16 mouse cellular contexts compared by ENCODE assay signal in genomic region chr6:144659115-144660108, GRCm38 (mm10).
DNase-seq lines count a peak whose midpoint lies in the region; ATAC-seq lines count a peak whose summit lies in the region.
"Had no signal": no experiment of that assay in that cellular context is flagged by ENCODE, and none has a peak within 500 bp of the region (broad histone marks: within the 10 kb centered on the region; RNA-seq: fewer than 3 reads in every experiment).

No protein-coding gene starts in this region.

- WGBS in embryonic facial prominence, embryonic 11.5 days: 86% methylated on average over 10 of the region's 10 CpGs
- 89% methylated on average over 10 of the region's 10 CpGs for WGBS in embryonic facial prominence, embryonic 10.5 days
- 76% methylated on average over 10 of the region's 10 CpGs for WGBS in limb, embryonic 13.5 days
- WGBS in limb, embryonic 10.5 days: 92% methylated on average over 10 of the region's 10 CpGs
- WGBS in embryonic facial prominence, embryonic 12.5 days: 81% methylated on average over 10 of the region's 10 CpGs
- WGBS in liver, embryonic 11.5 days: 82% methylated on average over 10 of the region's 10 CpGs

- no peak overlapping the region for H3K27ac ChIP-seq in embryonic facial prominence, embryonic 11.5 days (replicated peaks; ENCODE audit: low read depth, low read length)
- no peak overlapping the region for H3K27ac ChIP-seq in embryonic facial prominence, embryonic 10.5 days (replicated peaks)
- no peak overlapping the region for H3K27ac ChIP-seq in limb, embryonic 13.5 days
- no peak overlapping the region for H3K27ac ChIP-seq in limb, embryonic 10.5 days
- no peak overlapping the region for H3K27ac ChIP-seq in embryonic facial prominence, embryonic 12.5 days
- no peak overlapping the region for H3K27ac ChIP-seq in liver, embryonic 11.5 days (ENCODE audit: low read depth, low read length)
- H3K27ac ChIP-seq: liver, embryonic 15.5 days; neural tube, embryonic 13.5 days had no signal

- H3K9me3 ChIP-seq in embryonic facial prominence, embryonic 11.5 days (replicated peaks; ENCODE audit: control insufficient read depth, low read length): no peaks in the 10 kb centered on the region
- H3K9me3 ChIP-seq in embryonic facial prominence, embryonic 10.5 days: no peaks in the 10 kb centered on the region
- no peaks in the 10 kb centered on the region for H3K9me3 ChIP-seq in limb, embryonic 13.5 days
- H3K9me3 ChIP-seq in limb, embryonic 10.5 days (replicated peaks): no peaks in the 10 kb centered on the region
- H3K9me3 ChIP-seq in embryonic facial prominence, embryonic 12.5 days: no peaks in the 10 kb centered on the region
- no peaks in the 10 kb centered on the region for H3K9me3 ChIP-seq in liver, embryonic 11.5 days (ENCODE audit: control insufficient read depth, low read length)
- H3K9me3 ChIP-seq: liver, embryonic 15.5 days; neural tube, embryonic 13.5 days had no signal

- H3K36me3 ChIP-seq in embryonic facial prominence, embryonic 11.5 days (replicated peaks; ENCODE audit: control insufficient read depth, insufficient read depth, low read depth, low read length): no peaks in the 10 kb centered on the region
- H3K36me3 ChIP-seq in embryonic facial prominence, embryonic 10.5 days (replicated peaks): no peaks in the 10 kb centered on the region
- H3K36me3 ChIP-seq in limb, embryonic 13.5 days: no peaks in the 10 kb centered on the region
- H3K36me3 ChIP-seq in limb, embryonic 10.5 days: no peaks in the 10 kb centered on the region
- no peaks in the 10 kb centered on the region for H3K36me3 ChIP-seq in embryonic facial prominence, embryonic 12.5 days
- no peaks in the 10 kb centered on the region for H3K36me3 ChIP-seq in liver, embryonic 11.5 days (ENCODE audit: control insufficient read depth, insufficient read depth, low read length)
- H3K36me3 ChIP-seq: liver, embryonic 15.5 days; neural tube, embryonic 13.5 days had no signal

- H3K4me2 ChIP-seq in embryonic facial prominence, embryonic 11.5 days (ENCODE audit: low read depth, low read length): no peak overlapping the region
- H3K4me2 ChIP-seq in limb, embryonic 13.5 days (replicated peaks): no peak overlapping the region
- H3K4me2 ChIP-seq in embryonic facial prominence, embryonic 12.5 days (replicated peaks): no peak overlapping the region
- H3K4me2 ChIP-seq in liver, embryonic 11.5 days: no peak overlapping the region
- H3K4me2 ChIP-seq: liver, embryonic 15.5 days; neural tube, embryonic 13.5 days had no signal

- no peak for DNase-seq in embryonic facial prominence, embryonic 11.5 days (ENCODE audit: low spot score)
- DNase-seq in embryonic facial prominence, embryonic 10.5 days (ENCODE audit: low spot score): no peak
- no peak for DNase-seq in limb, embryonic 10.5 days (ENCODE audit: low spot score)
- no peak for DNase-seq in right cerebral cortex, postnatal 25 days
- DNase-seq in liver, embryonic 11.5 days (ENCODE audit: low spot score): no peak
- DNase-seq: cerebellum, adult 2 months; gastrocnemius, postnatal 10 days; heart, postnatal 36 days; left cerebral cortex, postnatal 4 days; right cerebral cortex, postnatal 4 days had no signal

- H3K4me1 ChIP-seq in embryonic facial prominence, embryonic 11.5 days (ENCODE audit: control insufficient read depth, insufficient read depth, low read length): peaks cover 2% of the 10 kb centered on the region; the same call in 1 of the 2 replicates
- H3K4me1 ChIP-seq in embryonic facial prominence, embryonic 10.5 days: peaks cover 21% of the 10 kb centered on the region
- H3K4me1 ChIP-seq in limb, embryonic 13.5 days: peaks cover 25% of the 10 kb centered on the region
- peaks cover 16% of the 10 kb centered on the region for H3K4me1 ChIP-seq in limb, embryonic 10.5 days
- peaks cover 19% of the 10 kb centered on the region; the same call in 1 of the 2 replicates for H3K4me1 ChIP-seq in embryonic facial prominence, embryonic 12.5 days
- no peaks in the 10 kb centered on the region for H3K4me1 ChIP-seq in liver, embryonic 11.5 days (replicated peaks; ENCODE audit: control insufficient read depth, insufficient read depth, low read length)
- H3K4me1 ChIP-seq: neural tube, embryonic 13.5 days had no signal

- ATAC-seq in embryonic facial prominence, embryonic 11.5 days (replicated peaks; ENCODE audit: insufficient number of reproducible peaks, low FRiP score, low TSS enrichment, low read depth): 0 out of 2 replicates have a peak, but pooled peaks have one; percentile 67
- ATAC-seq in limb, embryonic 13.5 days (ENCODE audit: low FRiP score, low read depth): peak; percentile 44; the same call in 1 of the 2 replicates
- ATAC-seq in embryonic facial prominence, embryonic 12.5 days (ENCODE audit: insufficient number of reproducible peaks, insufficient read depth, low FRiP score, low TSS enrichment): 0 out of 2 replicates have a peak, but pooled peaks have one; percentile 47
- ATAC-seq in megakaryocyte-erythroid progenitor cell, adult 5-6 weeks (replicated peaks; ENCODE audit: low FRiP score, low TSS enrichment, poor library complexity, severe bottlenecking): peak; percentile 92
- no peak for ATAC-seq in liver, embryonic 11.5 days (replicated peaks; ENCODE audit: low FRiP score)
- ATAC-seq: hindbrain, embryonic 16.5 days had no signal

- H3K9ac ChIP-seq in embryonic facial prominence, embryonic 11.5 days (replicated peaks; ENCODE audit: low read length): no peak overlapping the region
- no peak overlapping the region for H3K9ac ChIP-seq in limb, embryonic 13.5 days
- no peak overlapping the region for H3K9ac ChIP-seq in embryonic facial prominence, embryonic 12.5 days
- no peak overlapping the region for H3K9ac ChIP-seq in liver, embryonic 11.5 days (ENCODE audit: low read depth, low read length)
- H3K9ac ChIP-seq: liver, embryonic 15.5 days; neural tube, embryonic 13.5 days had no signal

- H3K27me3 ChIP-seq in embryonic facial prominence, embryonic 11.5 days (ENCODE audit: control insufficient read depth, insufficient read depth, low read length): no peaks in the 10 kb centered on the region
- H3K27me3 ChIP-seq in embryonic facial prominence, embryonic 10.5 days (replicated peaks; ENCODE audit: low read depth, poor library complexity, severe bottlenecking): no peaks in the 10 kb centered on the region
- H3K27me3 ChIP-seq in limb, embryonic 13.5 days: no peaks in the 10 kb centered on the region
- no peaks in the 10 kb centered on the region for H3K27me3 ChIP-seq in limb, embryonic 10.5 days (ENCODE audit: low read depth, poor library complexity, severe bottlenecking)
- no peaks in the 10 kb centered on the region for H3K27me3 ChIP-seq in embryonic facial prominence, embryonic 12.5 days
- H3K27me3 ChIP-seq in liver, embryonic 11.5 days (replicated peaks; ENCODE audit: control insufficient read depth, insufficient read depth, low read length): no peaks in the 10 kb centered on the region
- H3K27me3 ChIP-seq: liver, embryonic 15.5 days; neural tube, embryonic 13.5 days had no signal

- no peak overlapping the region for H3K4me3 ChIP-seq in embryonic facial prominence, embryonic 11.5 days (ENCODE audit: low read depth, low read length)
- no peak overlapping the region for H3K4me3 ChIP-seq in embryonic facial prominence, embryonic 10.5 days
- H3K4me3 ChIP-seq in limb, embryonic 13.5 days: no peak overlapping the region
- H3K4me3 ChIP-seq in limb, embryonic 10.5 days: no peak overlapping the region
- H3K4me3 ChIP-seq in embryonic facial prominence, embryonic 12.5 days: no peak overlapping the region
- no peak overlapping the region for H3K4me3 ChIP-seq in liver, embryonic 11.5 days (ENCODE audit: low read depth, low read length)
- H3K4me3 ChIP-seq: liver, embryonic 15.5 days; neural tube, embryonic 13.5 days had no signal
